Mouse (Mus musculus) stomach, postnatal 0 days (tissue): ENCODE data around the gene Myrf. TPM values are rescaled to one million over a fixed set of nuclear protein-coding genes. Genes with fewer than 3 reads are reported as not detected.

Experiments used
- ATAC-seq: fragments of 200-750 bp; cut with Nextera tagmentation; 2 replicates; pipeline ENCODE4 v1.8.0; 2017; ENCODE audit not compliant: low FRiP score, low TSS enrichment
- DNase-seq: peaks from one replicate; pipeline ENCODE4 v3.0.0-alpha.2; 2016; ENCODE audit warnings: low spot score
- H3K27ac ChIP-seq: fragments of 300-500 bp; sonication (generic); replicated peaks from 2 replicates; pipeline ENCODE4 v1.5.1; 2014; ENCODE audit warnings: mild to moderate bottlenecking, control low read depth
- H3K27me3 ChIP-seq: fragments of 300-500 bp; sonication (generic); 2 replicates; pipeline ENCODE4 v1.6.1; 2014; ENCODE audit warnings: low read length; ENCODE audit not compliant: control insufficient read depth, insufficient read depth
- H3K36me3 ChIP-seq: fragments of 300-500 bp; sonication (generic); 2 replicates; pipeline ENCODE4 v1.6.1; 2014; ENCODE audit warnings: low read length, mixed read lengths; ENCODE audit not compliant: control insufficient read depth, insufficient read depth
- H3K4me1 ChIP-seq: fragments of 300-500 bp; sonication (generic); replicated peaks from 2 replicates; pipeline ENCODE4 v1.6.1; 2014; ENCODE audit warnings: antibody characterized with exemption; ENCODE audit not compliant: control insufficient read depth, insufficient read depth
- H3K4me2 ChIP-seq: fragments of 300-500 bp; sonication (generic); replicated peaks from 2 replicates; pipeline ENCODE4 v1.6.1; 2014; ENCODE audit warnings: low read depth, mild to moderate bottlenecking, control low read depth, moderate library complexity
- H3K4me3 ChIP-seq: fragments of 300-500 bp; sonication (generic); 2 replicates; pipeline ENCODE4 v1.5.1; 2014; ENCODE audit warnings: low read depth, low read length, control low read depth
- H3K9ac ChIP-seq: fragments of 300-500 bp; sonication (generic); 2 replicates; pipeline ENCODE4 v1.6.1; 2014; ENCODE audit warnings: mild to moderate bottlenecking, low read length, control low read depth, mixed read lengths
- H3K9me3 ChIP-seq: fragments of 300-500 bp; sonication (generic); 2 replicates; pipeline ENCODE4 v1.6.1; 2016; ENCODE audit warnings: low read length; ENCODE audit not compliant: control insufficient read depth
- CTCF ChIP-seq: IDR thresholded peaks from 2 replicates; pipeline ENCODE4 v1.5.1; 2016; ENCODE audit warnings: antibody characterized with exemption, low read depth, mild to moderate bottlenecking, moderate library complexity
- EP300 ChIP-seq: optimal IDR thresholded peaks from 2 replicates; pipeline ENCODE3; 2016; ENCODE audit warnings: antibody characterized with exemption
- WGBS: fragments of 180-500 bp; shearing (Covaris S2); extraction: QIAGEN DNeasy Blood & Tissue Kit; methylation state at CpG from one replicate; pipeline ENCODE4 v1.1.7; 2014; 5-methylcytosine and 5-hydroxymethylcytosine counted together
- polyA plus RNA-seq: library from polyadenylated mRNA; unstranded; fragments of >200 nt; fragmentation: Nextera tagmentation; extraction: Ambion mirVana; gene quantifications from 2 replicates; pipeline ENCODE4 v1.2.1, GENCODE M21; 2015

Gene Myrf
- polyA plus RNA-seq, 1 experiment from 2014 or later, result 9.6 TPM

GRCm38 (mm10) chr19:10185876-10186275 lies 54.7 kb downstream of the Myrf start:
- 94% methylated on average over 3 of the region's 3 CpGs for WGBS
- Histone ChIP-seq H3K4me2 (no peak overlapping the region), H3K36me3 (peaks cover 19% of the 10 kb centered on the region; the same call in 1 of the 2 replicates)

GRCm38 (mm10) chr19:10184096-10184495 lies 56.5 kb downstream of the Myrf start:
- H3K4me2 ChIP-seq, result peak overlapping the region; percentile 78
- no peaks in the 10 kb centered on the region for H3K9me3 ChIP-seq
- H3K4me3 ChIP-seq, result peak overlapping the region; percentile 80
- peaks cover 2% of the 10 kb centered on the region; the same call in 1 of the 2 replicates for H3K4me1 ChIP-seq
- no peaks in the 10 kb centered on the region for H3K27me3 ChIP-seq
- 6% methylated on average over 12 of the region's 12 CpGs for WGBS
- peak overlapping the region; percentile 76 for H3K9ac ChIP-seq
- DNase-seq (peak; percentile 44), ATAC-seq (peak; percentile 39)
- TF ChIP-seq CTCF (no peak), EP300 (no peak)
- H3K27ac ChIP-seq, result peak overlapping the region; percentile 92
- peaks cover 19% of the 10 kb centered on the region; the same call in 1 of the 2 replicates for H3K36me3 ChIP-seq

More at GRCm38 (mm10) chr19:10185876-10186275, 54.7 kb downstream of the Myrf start:
- Histone ChIP-seq H3K27me3 (no peaks in the 10 kb centered on the region), H3K9ac (no peak overlapping the region), H3K4me3 (no peak overlapping the region), H3K9me3 (no peaks in the 10 kb centered on the region), H3K4me1 (peaks cover 2% of the 10 kb centered on the region; the same call in 1 of the 2 replicates), H3K27ac (no peak overlapping the region)
- DNase-seq (no peak), ATAC-seq (no peak)
- TF ChIP-seq EP300 (no peak), CTCF (no peak)

GRCm38 (mm10) chr19:10183299-10183983 lies 57.1 kb downstream of the Myrf start:
- peak overlapping the region; percentile 78 for H3K4me2 ChIP-seq
- TF ChIP-seq CTCF (no peak), EP300 (no peak)
- WGBS, result under 1% methylated on average over 35 of the region's 35 CpGs
- peak overlapping the region; percentile 92 for H3K27ac ChIP-seq
- DNase-seq (peak; percentile 70), ATAC-seq (peak; percentile 75)
- H3K4me3 ChIP-seq, result peak overlapping the region; percentile 80
- no peaks in the 10 kb centered on the region for H3K9me3 ChIP-seq
- peak overlapping the region; percentile 76 for H3K9ac ChIP-seq
- H3K36me3 ChIP-seq, result peaks cover 15% of the 10 kb centered on the region; the same call in 1 of the 2 replicates
- peaks cover 2% of the 10 kb centered on the region; the same call in 1 of the 2 replicates for H3K4me1 ChIP-seq
- no peaks in the 10 kb centered on the region for H3K27me3 ChIP-seq

GRCm38 (mm10) chr19:10182670-10183298 lies 57.8 kb downstream of the Myrf start, which contains the start of gene Fads1:
TSS of gene Fads1 (plus strand) at chr19:10182888.
- H3K27me3 ChIP-seq, result no peaks in the 10 kb centered on the region
- peak; percentile 92 for ATAC-seq
- peak within 1 kb of the TSS; percentile 80 for H3K4me3 ChIP-seq
- peaks cover 2% of the 10 kb centered on the region; the same call in 1 of the 2 replicates for H3K4me1 ChIP-seq
- DNase-seq, result peak; percentile 90
- H3K9me3 ChIP-seq, result no peaks in the 10 kb centered on the region
- TF ChIP-seq EP300 (no peak), CTCF (peak; percentile 74)
- WGBS, result under 1% methylated on average over 56 of the region's 70 CpGs
- peak within 1 kb of the TSS; percentile 76 for H3K9ac ChIP-seq
- peak within 1 kb of the TSS; percentile 92 for H3K27ac ChIP-seq
- peak within 1 kb of the TSS; percentile 78 for H3K4me2 ChIP-seq
- peaks cover 11% of the 10 kb centered on the region; the same call in 1 of the 2 replicates for H3K36me3 ChIP-seq

- H3K36me3 ChIP-seq, result peaks cover 8% of the 10 kb centered on the region; the same call in 1 of the 2 replicates
- H3K27me3 ChIP-seq, result no peaks in the 10 kb centered on the region
- WGBS, result 24% methylated on average over 7 of the region's 7 CpGs
- no peak overlapping the region for H3K27ac ChIP-seq
- peaks cover 2% of the 10 kb centered on the region; the same call in 1 of the 2 replicates for H3K4me1 ChIP-seq
- no peak for ATAC-seq
- peak overlapping the region; percentile 78 for H3K4me2 ChIP-seq
- H3K9me3 ChIP-seq, result no peaks in the 10 kb centered on the region
- no peak overlapping the region for H3K9ac ChIP-seq
- H3K4me3 ChIP-seq, result peak overlapping the region; percentile 80
- DNase-seq, result no peak
- no peak for TF ChIP-seq EP300
- no peak for TF ChIP-seq CTCF
These were observed 58.4 kb downstream of the Myrf start for GRCm38 (mm10) chr19:10182142-10182541.
